Mouse (Mus musculus) pancreas, adult 10 weeks (tissue): ENCODE data around the gene Pcp4. TPM values are rescaled to one million over a fixed set of nuclear protein-coding genes. Genes with fewer than 3 reads are reported as not detected.

ENCODE experiments used
- polyA plus RNA-seq: library from polyadenylated mRNA; stranded (reverse); fragments of 350-450 nt; fragmentation: Illumina TruSeq; extraction: RNeasy Lipid Tissue Mini Kit (QIAGEN cat#74804); gene quantifications from one replicate; pipeline ENCODE4 v1.2.3, GENCODE M21; 2015; ENCODE audit warnings: low read depth, low replicate concordance; ENCODE audit not compliant: insufficient read depth

Gene Pcp4
- polyA plus RNA-seq, result not detected

GRCm38 (mm10) chr16:96467445-96467844 is at the start of gene Pcp4:
Pcp4 (plus strand) TSS chr16:96467606.

GRCm38 (mm10) chr16:96443468-96443867 is 23.9 kb upstream of the Pcp4 start, which contains the start of gene Itgb2l:
Itgb2l (minus strand) TSS chr16:96443619.

Other genes with a start within 250 kb of the Pcp4 start
- gene B3galt5, start 231.8 kb upstream of the Pcp4 start, polyA plus RNA-seq, result 0.59 TPM
- gene Itgb2l, start 24.0 kb upstream of the Pcp4 start, polyA plus RNA-seq, result not detected